Mouse (Mus musculus) testis, adult 2 months (tissue): ENCODE measurements around the gene Nr1d1.

ENCODE experiments used
- CTCF ChIP-seq: fragments of 200-500 bp; IDR thresholded peaks from 2 replicates; pipeline ENCODE4 v1.5.1; 2012; ENCODE audit warnings: low read depth, mild to moderate bottlenecking, inconsistent platforms, low read length, moderate library complexity; ENCODE audit not compliant: control insufficient read depth, insufficient read depth, insufficient replicate concordance
- POLR2A ChIP-seq: fragments of 200-500 bp; IDR thresholded peaks from 2 replicates; pipeline ENCODE4 v1.6.1; 2012; ENCODE audit warnings: low read depth, mild to moderate bottlenecking, inconsistent platforms, low read length, moderate library complexity; ENCODE audit not compliant: control insufficient read depth

DNA sequence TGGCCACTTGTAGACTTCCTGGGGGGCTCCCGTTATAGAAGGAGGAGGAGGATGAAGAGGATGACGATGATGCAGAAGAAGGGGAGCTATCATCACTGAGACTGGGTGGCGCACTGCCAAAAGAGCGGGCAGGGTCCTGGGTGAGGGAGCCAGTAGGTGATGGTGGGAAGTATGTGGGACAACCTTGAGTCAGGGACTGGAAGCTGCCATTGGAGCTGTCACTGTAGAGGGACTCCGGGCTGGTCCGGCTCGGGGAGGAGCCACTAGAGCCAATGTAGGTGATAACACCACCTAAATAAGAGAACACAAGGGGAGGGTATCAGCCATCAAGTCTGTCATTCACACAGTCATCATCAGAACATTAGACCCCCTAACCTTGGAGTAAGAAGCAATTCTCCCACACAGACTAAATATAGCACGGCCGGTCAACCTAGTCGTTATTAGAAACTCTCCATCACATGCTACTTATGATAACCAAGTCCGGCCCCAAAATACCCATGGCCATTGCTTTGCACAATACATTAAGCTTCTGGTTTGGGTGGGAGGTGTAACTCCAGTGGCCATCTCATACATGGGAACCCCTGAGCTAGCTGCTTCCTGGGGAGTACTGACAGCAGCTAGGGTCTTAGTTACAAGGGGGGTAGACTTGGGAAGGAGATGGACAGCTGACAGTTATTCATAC, 3.1 kb downstream of the Nr1d1 start:
- TF ChIP-seq POLR2A, result no peak
- TF ChIP-seq CTCF, result no peak
